Mouse (Mus musculus) neutrophil, adult 5-6 weeks (primary cell): Measurements from ENCODE around the gene Cyld. TPM values are rescaled to one million over a fixed set of nuclear protein-coding genes. Genes with fewer than 3 reads are reported as not detected.

ENCODE experiments used
- ATAC-seq: fragments of 151-379, 151-347 bp; 2 replicates; pipeline ENCODE4 v1.8.0; 2017; ENCODE audit warnings: mild to moderate bottlenecking, moderate TSS enrichment; ENCODE audit not compliant: insufficient number of reproducible peaks, poor library complexity, low FRiP score, severe bottlenecking; ENCODE audit errors: extremely low read depth
- total RNA-seq: library from RNA; stranded (forward); fragments of 200-1000 nt; gene quantifications from 2 replicates; pipeline ENCODE4 v1.2.3, GENCODE M21; 2017

The Cyld gene
- total RNA-seq, 1 experiment from 2014 or later, result 139 TPM

GRCm38 (mm10) chr8:88686226-88686905 is 10.5 kb upstream of the Cyld start:
- ATAC-seq, result no peak

DNA sequence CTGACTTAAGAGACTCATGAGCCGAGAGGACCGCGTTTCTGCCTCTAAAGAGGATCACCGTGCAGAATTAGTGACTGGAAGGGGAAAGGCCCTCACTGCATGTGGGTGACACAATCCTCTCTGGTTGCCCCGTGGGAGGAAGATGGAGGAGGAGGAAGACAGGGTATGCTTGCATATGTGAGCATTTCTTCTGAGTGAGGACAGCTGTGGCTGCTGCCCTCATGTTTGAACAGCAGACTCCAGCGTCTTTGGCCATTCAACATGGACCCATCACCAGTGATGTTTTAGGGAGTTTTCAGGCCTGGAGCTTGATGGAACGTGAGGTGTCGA is 10.0 kb upstream of the Cyld start:
- ATAC-seq, result no peak

- ATAC-seq, result no peak
Observed at GRCm38 (mm10) chr8:88689151-88689550, 7.7 kb upstream of the Cyld start.

DNA sequence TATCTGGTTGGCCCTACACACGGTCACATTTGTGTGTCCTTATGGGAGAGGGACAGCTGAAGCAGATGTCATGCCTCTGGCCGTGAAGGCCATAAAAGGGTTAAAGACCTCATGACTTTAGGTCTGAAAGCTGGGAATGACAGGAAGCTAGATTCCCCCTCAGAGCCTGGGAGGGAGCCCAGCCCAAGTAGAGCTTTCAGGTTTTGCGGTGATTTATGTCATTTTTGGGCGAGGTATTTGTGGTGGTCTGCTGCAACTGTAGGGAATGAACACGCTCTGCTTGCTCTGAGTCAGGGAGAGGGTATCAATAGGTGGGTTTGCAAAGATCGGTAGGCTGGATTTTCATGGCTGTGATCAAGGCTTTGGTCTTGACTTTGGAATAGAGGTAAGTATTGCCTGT is 6.9 kb upstream of the Cyld start:
- ATAC-seq, result no peak

GRCm38 (mm10) chr8:88691342-88691948 is 5.4 kb upstream of the Cyld start:
- no peak for ATAC-seq

- no peak for ATAC-seq
Observed at GRCm38 (mm10) chr8:88691961-88692360, 4.9 kb upstream of the Cyld start.

DNA sequence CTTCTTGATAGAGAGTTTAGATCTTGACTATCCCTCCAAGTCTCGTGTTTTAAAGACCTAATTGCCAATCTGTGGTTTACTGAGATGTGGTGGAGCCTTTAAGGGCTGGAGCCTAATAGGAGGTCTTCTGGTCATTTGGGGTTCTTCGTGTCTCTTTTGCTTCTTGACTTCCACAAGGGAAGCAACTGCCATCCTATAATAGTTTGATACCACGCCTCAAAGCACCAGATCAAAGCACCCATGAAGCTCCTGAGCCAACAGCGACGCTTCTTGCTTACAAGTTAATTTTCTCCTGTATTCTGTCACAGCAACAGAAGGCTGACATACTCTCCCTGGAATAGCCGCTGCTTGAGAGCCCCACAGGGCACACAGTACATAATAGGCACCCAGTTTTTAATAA is 4.0 kb upstream of the Cyld start:
- ATAC-seq, result no peak

DNA sequence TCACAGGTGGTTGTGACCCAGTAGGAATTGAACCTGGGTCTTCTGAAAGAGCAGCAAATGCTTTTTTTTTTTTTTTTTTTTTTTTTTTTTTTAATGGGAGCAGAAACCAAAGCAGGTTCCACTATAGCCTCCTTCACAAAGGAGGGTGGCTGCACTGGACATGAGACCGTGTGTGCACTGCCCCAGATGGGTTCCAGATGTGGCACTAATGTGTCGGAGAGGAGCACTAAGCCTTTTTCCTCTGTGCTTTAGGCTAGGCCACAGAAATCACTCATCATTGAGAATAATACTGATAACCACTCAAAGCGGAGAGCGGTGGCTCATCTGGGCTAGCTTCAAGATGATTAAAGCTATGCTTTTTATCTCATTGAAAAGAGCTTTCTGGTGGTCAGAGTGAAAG is 3.5 kb upstream of the Cyld start:
- ATAC-seq, result no peak

DNA sequence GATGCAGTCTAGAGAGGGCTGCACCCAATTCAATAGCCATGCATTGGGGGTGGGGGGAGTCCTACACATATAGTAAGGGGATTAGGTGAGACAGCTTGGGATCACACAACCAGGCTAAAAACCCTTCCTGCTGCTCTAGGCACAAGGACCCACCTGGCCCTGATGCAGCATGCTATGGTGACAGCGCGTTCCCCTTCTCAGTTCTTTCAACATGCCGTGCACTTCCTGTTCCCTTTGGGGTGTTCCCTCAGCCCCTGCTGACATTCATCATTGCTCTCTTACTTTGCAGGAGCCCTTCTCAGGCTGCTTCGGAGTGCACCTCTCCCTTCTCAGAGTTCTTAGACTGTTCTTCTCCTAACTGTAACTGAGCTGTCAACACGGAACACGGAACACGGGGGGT is 2.5 kb upstream of the Cyld start:
- ATAC-seq, result peak; percentile 37; the same call in 1 of the 2 replicates

DNA sequence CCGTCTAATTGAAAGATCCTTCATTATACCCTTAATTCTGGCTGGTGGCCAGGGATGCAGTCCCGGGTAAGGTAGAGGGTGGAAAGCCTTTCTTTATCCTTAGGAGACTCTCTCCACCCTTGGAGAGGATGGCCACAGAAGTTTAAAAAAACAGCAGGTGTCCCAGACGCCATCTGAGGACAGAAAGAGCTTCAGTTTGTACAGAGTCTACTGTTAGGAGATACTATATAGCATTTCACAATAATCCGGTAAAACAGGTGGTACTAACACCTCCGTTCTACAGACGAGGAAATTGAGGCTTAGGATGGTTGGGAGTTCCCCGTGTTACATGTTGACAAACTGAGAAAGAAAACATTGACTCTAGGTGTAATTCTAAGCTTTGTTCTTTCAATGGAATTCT is 600 bp upstream of the Cyld start:
- no peak for ATAC-seq

DNA sequence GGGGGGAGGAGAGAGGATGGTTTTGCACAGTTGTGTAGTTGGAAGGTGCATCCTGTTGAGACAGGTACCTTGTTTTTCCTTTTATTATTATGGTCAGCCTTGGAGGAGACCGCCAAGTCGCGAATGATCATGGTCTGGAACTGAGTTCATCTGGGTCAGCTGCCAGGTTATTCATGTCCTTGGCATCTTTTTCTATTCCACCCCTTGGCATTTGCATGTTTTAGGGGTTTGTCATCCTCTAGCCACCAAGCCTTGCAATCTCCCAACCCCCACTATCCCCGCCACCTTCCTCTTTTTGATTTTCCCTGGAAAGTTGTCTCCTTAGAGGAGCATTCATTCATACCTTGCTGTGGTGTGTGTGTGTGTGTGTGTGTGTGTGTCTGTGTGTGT is 809 bp downstream of the Cyld start:
- no peak for ATAC-seq

- ATAC-seq, result no peak
Observed at GRCm38 (mm10) chr8:88698048-88698447, 1.2 kb downstream of the Cyld start.

GRCm38 (mm10) chr8:88701611-88702010 is 4.8 kb downstream of the Cyld start:
- peak; percentile 33; the same call in 1 of the 2 replicates for ATAC-seq

DNA sequence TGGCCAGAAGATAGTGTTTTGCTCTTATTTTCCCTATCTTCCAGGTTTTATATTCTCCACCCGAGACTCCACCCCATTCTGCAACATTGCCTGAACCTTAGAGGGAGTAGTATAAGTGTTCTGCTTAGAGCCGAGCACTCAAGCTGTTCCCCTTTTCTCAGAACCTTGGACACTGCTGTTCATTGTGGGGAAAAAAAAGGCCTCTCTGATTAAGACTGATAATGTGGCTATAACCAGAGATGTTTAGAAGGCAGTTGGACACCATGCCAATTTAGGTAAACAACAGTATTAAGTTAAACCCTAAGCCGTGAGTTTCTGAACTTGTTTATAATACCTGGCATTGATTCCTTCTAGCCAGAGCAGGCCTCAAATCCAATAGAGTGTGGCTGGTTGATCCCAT is 6.0 kb downstream of the Cyld start:
- ATAC-seq, result no peak

DNA sequence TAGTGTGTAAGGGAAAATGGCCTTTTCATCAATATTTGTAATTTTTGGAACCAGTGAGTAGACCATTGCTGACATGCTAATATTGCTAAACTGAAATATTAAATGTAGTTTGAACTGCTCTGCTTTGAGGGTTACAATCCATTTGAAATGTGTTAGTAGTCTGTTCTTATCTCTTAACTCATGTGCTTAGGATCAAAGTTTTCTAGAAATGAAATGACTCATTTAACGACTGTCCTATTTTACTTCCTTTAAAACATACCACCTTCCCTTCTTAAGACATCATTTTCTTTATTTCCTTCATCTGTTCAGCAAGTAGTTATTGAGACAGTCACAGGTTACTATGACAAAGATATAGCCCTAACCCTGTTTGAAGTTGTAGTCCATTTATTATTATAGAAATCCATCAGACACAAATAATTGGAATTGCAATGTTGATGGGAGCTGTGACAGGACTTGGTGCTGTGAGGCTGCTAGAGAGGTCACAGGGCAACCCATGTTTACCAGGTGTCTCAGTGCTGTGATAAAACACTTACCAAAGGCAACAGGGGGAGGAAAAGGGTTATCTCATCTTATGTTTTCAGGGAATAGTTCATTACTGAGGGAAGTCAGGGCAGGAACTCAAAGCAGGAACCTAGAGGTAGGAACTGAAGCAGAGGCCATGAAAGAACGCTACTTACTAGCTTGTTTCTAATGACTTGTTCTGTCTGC is 26.6 kb downstream of the Cyld start:
- no peak for ATAC-seq

GRCm38 (mm10) chr8:88755175-88755791 is 58.5 kb downstream of the Cyld start:
- ATAC-seq, result peak; percentile 66

DNA sequence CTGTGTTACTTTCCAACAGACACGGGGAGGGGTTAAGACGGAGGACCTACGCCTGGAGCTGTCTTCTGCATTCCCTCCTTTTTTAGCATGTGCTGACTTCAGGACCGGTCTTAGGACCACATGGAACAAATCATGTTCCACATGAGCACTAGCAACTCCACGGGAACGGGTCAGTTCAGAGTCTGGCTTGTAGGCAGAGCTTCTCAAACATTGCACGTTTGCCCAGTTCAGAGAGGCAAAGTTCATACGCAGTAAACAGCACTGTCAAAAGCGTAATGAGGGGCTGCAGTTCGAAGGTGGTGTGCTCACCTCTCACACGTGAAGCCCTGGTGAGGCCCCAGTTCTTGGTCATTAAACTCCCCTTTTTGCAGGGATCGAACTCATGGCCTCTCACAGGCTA is 65.2 kb downstream of the Cyld start:
- no peak for ATAC-seq

DNA sequence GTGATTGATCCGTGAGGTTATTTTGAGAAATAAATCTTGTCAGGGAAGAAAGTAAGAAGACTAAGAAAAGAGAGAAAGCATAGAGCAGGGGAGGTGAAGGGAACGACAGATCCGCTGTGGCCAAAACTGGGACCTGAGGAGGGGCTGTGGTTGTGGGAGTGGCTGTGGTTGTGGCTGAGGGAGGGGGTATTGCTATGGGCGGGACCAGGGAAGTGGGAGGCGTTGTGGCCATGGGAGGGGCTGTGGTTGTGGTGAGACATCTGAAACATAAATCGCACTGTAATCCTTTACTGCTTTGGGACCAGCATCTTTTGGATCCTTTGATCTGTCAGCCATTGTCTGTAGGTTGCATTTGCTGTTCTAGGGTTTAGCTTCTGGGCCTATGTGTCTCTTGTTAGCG is 74.4 kb downstream of the Cyld start:
- ATAC-seq, result no peak

GRCm38 (mm10) chr8:88774593-88775297 is 77.9 kb downstream of the Cyld start:
- ATAC-seq, result no peak

DNA sequence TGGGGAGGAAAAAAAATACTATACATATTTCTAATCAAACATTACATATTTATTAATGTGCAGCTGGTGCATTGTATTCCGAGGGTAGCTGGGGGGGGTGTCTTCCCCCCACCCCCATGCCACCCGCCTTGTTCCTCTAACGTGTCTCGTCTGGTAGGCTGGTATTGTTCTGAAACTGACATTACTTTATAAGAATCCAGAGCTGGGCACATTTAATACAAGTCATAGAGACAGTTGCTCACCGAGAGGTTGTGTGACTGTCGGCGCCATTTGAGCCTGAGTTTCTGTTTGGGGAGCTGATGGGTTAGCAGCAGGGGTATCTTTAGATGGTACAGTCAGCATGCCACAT is 78.4 kb downstream of the Cyld start:
- ATAC-seq, result no peak
